Mouse (Mus musculus): ENCODE data around the gene Pear1.

DNA sequence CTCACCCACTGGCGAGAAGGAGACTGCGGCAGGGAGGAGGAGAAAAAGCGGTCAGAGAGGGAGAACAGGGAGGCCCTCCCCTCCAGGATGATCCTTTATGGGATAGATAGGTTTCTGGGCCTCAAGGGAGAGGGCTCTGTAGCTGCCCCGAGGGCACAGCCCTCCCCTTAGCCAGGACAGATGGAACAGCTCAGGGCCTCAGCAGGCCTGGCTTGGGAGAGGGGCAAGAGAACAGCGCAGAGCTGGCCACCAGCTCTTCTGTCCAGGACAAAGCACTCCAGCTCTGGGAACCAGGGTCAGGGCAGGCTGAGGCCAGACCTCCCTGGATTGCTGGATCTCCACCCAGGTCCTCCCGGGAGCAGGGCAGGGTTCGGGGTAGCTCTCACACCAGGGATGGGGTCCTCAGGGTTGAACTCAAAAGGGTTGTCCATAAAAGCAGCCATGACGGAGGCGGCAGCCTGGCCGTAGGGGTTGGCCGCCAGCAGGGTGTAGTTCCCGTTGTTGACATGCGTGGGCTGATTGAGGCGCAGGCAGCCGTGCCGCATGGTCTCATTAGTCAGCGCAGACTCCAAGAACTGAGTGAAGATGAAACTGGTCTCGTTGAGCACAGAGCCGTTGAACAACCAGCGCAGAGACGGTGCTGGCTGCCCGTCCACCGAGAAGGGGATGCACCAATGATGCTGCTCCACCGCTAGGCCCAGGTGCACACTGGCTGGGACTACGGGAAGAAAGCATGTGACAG is 40.7 kb downstream of the Pear1 start:
- TF ChIP-seq TAL1 (IDR thresholded peaks at IDR 0.05; ENCODE audit: low read length) (no peak), GATA1 (IDR thresholded peaks at IDR 0.05; ENCODE audit: low read length) (no peak)
